Mouse (Mus musculus) midbrain, embryonic 13.5 days (tissue): ENCODE data around the gene Sec24d. TPM values are rescaled to one million over a fixed set of nuclear protein-coding genes. Genes with fewer than 3 reads are reported as not detected.

Experiments used
- ATAC-seq: fragments of 200-750 bp; cut with Nextera tagmentation; 2 replicates; pipeline ENCODE4 v1.8.0; 2017; ENCODE audit warnings: mild to moderate bottlenecking, moderate TSS enrichment, moderate library complexity
- H3K27ac ChIP-seq: fragments of 300-500 bp; sonication (generic); 2 replicates; pipeline ENCODE4 v1.5.1; 2015; ENCODE audit warnings: inconsistent platforms, mild to moderate bottlenecking, moderate library complexity
- H3K27me3 ChIP-seq: fragments of 300-500 bp; sonication (generic); 2 replicates; pipeline ENCODE4 v1.6.1; 2015; ENCODE audit warnings: mild to moderate bottlenecking, inconsistent platforms
- H3K36me3 ChIP-seq: fragments of 300-500 bp; sonication (generic); 2 replicates; pipeline ENCODE4 v1.6.1; 2015; ENCODE audit warnings: mild to moderate bottlenecking, inconsistent platforms
- H3K4me1 ChIP-seq: fragments of 300-500 bp; sonication (generic); replicated peaks from 2 replicates; pipeline ENCODE4 v1.6.1; 2015; ENCODE audit warnings: inconsistent platforms
- H3K4me2 ChIP-seq: fragments of 300-500 bp; sonication (generic); replicated peaks from 2 replicates; pipeline ENCODE4 v1.6.1; 2015; ENCODE audit warnings: moderate library complexity, mild to moderate bottlenecking, inconsistent platforms
- H3K4me3 ChIP-seq: fragments of 300-500 bp; sonication (generic); replicated peaks from 2 replicates; pipeline ENCODE4 v1.5.1; 2015; ENCODE audit warnings: mild to moderate bottlenecking, inconsistent platforms
- H3K9ac ChIP-seq: fragments of 300-500 bp; sonication (generic); replicated peaks from 2 replicates; pipeline ENCODE4 v1.6.1; 2015; ENCODE audit warnings: mild to moderate bottlenecking, inconsistent platforms
- H3K9me3 ChIP-seq: fragments of 300-500 bp; sonication (generic); 2 replicates; pipeline ENCODE4 v1.6.1; 2016; ENCODE audit warnings: mild to moderate bottlenecking, inconsistent platforms
- WGBS: fragments of 180-500 bp; shearing (Covaris S2); methylation state at CpG from one replicate; pipeline ENCODE4 v1.1.7; 2015; 5-methylcytosine and 5-hydroxymethylcytosine counted together
- polyA plus RNA-seq: library from polyadenylated mRNA; unstranded; fragments of >200 nt; fragmentation: Nextera tagmentation; extraction: Ambion mirVana; gene quantifications from 2 replicates; pipeline ENCODE4 v1.2.1, GENCODE M21; 2015

Gene Sec24d
- polyA plus RNA-seq, 1 experiment from 2014 or later, result 8.4 TPM

DNA sequence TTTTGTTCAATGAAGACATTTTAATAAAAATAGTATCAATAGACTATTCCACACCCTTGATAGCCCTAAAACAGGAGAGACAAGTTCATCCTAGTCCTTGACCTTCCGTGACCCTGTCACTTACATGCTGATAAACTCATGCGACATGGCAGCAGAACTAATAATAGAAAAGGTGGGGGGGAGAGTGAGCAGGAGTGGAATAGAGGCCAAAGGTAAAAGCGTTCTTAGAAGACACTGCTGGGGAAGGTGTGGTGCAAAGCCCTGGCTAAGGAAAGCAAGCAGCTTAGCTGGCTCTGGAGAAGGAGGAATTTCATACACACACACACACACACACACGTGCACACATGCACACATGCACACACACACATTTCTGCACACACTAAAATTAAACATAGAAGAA lies 57.1 kb downstream of the Sec24d start:
- Histone ChIP-seq H3K9me3 (no peaks in the 10 kb centered on the region), H3K4me2 (no peak overlapping the region), H3K4me1 (no peaks in the 10 kb centered on the region), H3K36me3 (no peaks in the 10 kb centered on the region), H3K4me3 (no peak overlapping the region), H3K9ac (no peak overlapping the region), H3K27me3 (no peaks in the 10 kb centered on the region), H3K27ac (no peak overlapping the region)
- ATAC-seq, result no peak
- WGBS, result 73% methylated on average over 4 of the region's 4 CpGs

DNA sequence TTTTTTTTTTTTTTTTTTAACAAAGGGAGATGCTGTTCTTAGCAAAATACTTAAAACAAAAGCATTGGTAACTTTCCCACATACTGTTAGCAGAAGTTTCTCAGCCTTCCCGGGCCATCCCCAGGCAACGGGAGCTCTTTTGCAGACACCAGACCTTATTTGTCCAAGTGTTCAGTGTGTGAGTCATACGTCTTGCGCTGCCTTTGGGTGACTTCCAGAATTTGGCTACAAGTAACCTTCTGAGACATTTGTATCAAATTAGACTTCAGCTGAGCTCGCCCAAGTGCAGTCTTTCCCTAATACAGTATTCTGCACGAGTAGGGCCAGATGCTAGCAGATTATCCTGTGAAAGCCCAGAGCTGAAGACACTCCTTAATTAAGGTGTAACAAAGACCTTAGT lies 62.0 kb downstream of the Sec24d start:
- no peak for ATAC-seq
- Histone ChIP-seq H3K9ac (no peak overlapping the region), H3K9me3 (no peaks in the 10 kb centered on the region), H3K36me3 (no peaks in the 10 kb centered on the region), H3K4me3 (no peak overlapping the region), H3K4me2 (no peak overlapping the region), H3K4me1 (no peaks in the 10 kb centered on the region), H3K27me3 (no peaks in the 10 kb centered on the region), H3K27ac (no peak overlapping the region)
- WGBS, result 79% methylated on average over 6 of the region's 6 CpGs

DNA sequence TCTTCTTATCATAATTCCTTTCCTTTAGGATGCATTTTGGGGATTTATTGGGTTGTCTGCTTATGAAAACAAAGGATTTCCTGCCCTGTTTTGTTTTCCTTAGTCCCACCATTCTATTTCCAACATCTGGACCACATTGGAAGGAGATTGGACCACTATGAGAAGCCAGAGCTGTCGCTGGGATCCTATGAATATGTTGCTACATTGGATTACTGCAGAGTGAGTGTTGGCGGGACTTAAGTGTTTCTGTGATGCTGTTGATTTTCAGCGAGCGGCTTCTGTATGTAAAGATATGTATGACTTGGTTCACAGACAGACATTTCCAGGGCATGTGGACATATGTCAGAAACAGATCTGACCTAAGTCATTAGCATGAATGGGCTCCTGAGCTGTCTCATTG lies 63.0 kb downstream of the Sec24d start:
- Histone ChIP-seq H3K4me2 (no peak overlapping the region), H3K36me3 (no peaks in the 10 kb centered on the region), H3K27ac (no peak overlapping the region), H3K9ac (no peak overlapping the region), H3K9me3 (no peaks in the 10 kb centered on the region), H3K4me3 (no peak overlapping the region), H3K27me3 (no peaks in the 10 kb centered on the region), H3K4me1 (no peaks in the 10 kb centered on the region)
- WGBS, result 87% methylated on average over 4 of the region's 4 CpGs
- no peak for ATAC-seq

DNA sequence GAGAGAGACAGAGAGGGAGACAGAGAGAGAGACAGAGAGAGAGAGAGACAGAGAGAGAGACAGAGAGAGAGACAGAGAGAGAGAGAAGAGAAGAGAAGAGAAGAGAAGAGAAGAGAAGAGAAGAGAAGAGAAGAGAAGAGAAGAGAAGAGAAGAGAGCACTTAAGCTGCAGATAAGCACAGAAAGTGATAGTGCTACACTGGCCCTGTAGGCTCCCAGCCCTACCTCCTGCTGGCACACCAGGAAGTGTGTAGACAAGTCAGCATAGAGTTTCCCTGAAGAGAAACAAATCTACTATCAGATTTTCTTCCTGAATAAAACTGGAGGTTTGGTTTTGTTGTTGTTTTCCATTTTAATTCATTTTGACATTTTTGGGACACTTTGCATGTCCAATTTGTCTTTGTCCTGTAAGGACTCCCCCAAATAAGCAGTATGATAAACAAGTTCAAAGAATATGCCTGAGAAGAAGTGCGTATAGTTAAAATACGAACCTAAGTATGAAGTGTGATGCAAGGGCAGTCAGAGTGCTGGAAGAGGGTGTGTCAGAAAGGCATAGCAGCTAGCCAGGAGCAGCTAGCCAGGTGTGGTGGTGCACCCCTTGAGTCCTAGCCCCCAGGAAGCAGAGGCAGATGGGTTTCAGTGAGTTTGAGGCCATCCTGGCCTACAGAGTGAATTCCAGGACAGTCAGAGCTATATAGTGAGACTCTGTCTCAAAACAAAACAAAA lies 65.2 kb downstream of the Sec24d start:
- Histone ChIP-seq H3K4me1 (no peaks in the 10 kb centered on the region), H3K4me3 (no peak overlapping the region), H3K9ac (no peak overlapping the region), H3K27me3 (no peaks in the 10 kb centered on the region), H3K9me3 (no peaks in the 10 kb centered on the region), H3K27ac (no peak overlapping the region), H3K4me2 (no peak overlapping the region), H3K36me3 (no peaks in the 10 kb centered on the region)
- no peak for ATAC-seq
- 96% methylated on average over 2 of the region's 2 CpGs for WGBS

DNA sequence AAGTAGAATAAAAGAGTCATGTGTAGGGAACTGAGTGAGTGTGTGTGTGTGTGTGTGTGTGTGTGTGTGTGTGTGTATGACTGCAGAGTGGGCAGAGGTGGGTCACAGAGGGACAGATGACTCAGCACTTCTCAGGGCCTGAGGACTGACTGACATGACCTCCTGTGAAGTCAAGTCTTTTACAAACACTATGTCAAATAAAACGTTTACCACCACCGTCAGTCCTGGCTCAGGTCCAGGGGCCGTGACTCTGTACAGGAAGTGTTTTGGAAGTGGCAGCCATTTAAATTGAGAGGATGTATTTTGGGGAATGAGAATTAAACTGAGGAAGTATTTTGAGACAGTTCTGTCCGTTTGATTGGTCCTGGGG lies 65.8 kb downstream of the Sec24d start:
- Histone ChIP-seq H3K9ac (no peak overlapping the region), H3K27ac (no peak overlapping the region), H3K9me3 (no peaks in the 10 kb centered on the region), H3K36me3 (no peaks in the 10 kb centered on the region), H3K4me1 (no peaks in the 10 kb centered on the region), H3K4me2 (no peak overlapping the region), H3K4me3 (no peak overlapping the region), H3K27me3 (no peaks in the 10 kb centered on the region)
- 59% methylated on average over 4 of the region's 4 CpGs for WGBS
- ATAC-seq, result no peak

DNA sequence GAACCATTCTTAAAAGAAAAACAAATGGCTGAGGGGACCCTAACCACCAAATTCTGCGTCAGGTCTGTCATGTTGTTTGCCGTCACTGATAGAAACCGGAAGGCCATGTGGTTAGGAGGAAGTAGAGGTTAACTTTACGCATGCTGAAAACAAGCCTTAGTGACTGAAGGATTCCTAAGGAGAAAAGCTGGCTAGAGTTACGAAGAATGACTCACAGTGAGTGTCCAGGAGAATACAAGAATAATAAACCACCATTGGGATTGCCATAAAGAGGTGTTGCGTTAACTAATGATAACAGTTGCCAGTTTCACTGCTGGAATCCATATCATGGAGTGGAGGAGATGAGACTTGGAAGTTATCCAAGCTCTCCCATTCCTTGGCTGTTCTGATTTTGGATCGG lies 67.7 kb downstream of the Sec24d start:
- Histone ChIP-seq H3K9ac (no peak overlapping the region), H3K27ac (no peak overlapping the region), H3K36me3 (no peaks in the 10 kb centered on the region), H3K27me3 (no peaks in the 10 kb centered on the region), H3K4me1 (no peaks in the 10 kb centered on the region), H3K4me3 (no peak overlapping the region), H3K9me3 (no peaks in the 10 kb centered on the region), H3K4me2 (no peak overlapping the region)
- no peak for ATAC-seq
- WGBS, result 93% methylated on average over 7 of the region's 7 CpGs

DNA sequence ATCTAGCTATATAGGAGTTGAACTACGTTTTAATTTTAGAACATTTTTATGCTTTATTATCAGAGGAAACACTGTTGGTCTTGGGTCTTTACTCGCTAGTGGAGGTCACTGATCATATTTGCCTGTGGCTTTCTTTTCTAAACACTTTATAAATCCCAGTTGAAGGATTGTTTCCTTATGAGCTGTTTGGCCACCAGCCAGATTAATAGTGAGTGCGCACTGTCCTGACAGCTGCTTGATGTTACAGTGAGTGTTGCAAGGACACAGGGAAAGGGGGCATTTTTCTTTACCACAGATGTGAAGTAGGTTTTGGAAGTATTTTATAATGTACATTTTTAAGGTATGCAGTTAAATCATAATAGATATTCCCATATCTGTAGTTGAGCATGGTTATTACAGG lies 68.2 kb downstream of the Sec24d start:
- no peak overlapping the region for H3K9ac ChIP-seq
- ATAC-seq, result no peak
- no peak overlapping the region for H3K4me3 ChIP-seq
- H3K4me2 ChIP-seq, result no peak overlapping the region
- no peaks in the 10 kb centered on the region for H3K4me1 ChIP-seq
- no peak overlapping the region for H3K27ac ChIP-seq
- no peaks in the 10 kb centered on the region for H3K36me3 ChIP-seq
- no peaks in the 10 kb centered on the region for H3K27me3 ChIP-seq
- H3K9me3 ChIP-seq, result no peaks in the 10 kb centered on the region
- 82% methylated on average over 3 of the region's 3 CpGs for WGBS

DNA sequence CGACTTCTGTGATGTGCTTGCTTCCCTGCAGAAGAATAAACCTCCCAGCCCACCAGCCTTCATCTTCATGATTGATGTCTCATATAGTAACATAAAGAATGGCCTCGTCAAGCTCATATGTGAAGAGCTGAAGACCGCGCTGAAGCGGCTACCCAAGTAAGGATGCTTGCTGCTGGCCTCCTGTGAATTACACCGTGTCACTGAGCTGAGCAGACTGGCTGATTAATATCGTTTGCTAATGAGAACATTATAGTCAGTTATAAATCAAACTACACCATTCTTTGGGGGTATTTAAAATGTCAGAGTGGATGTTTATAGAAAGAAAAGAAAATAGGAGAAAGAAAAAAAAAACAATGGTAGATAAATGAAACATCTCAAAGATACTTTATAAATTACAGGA lies 69.2 kb downstream of the Sec24d start:
- no peak for ATAC-seq
- Histone ChIP-seq H3K27ac (no peak overlapping the region), H3K4me1 (no peaks in the 10 kb centered on the region), H3K9ac (no peak overlapping the region), H3K4me2 (no peak overlapping the region), H3K36me3 (no peaks in the 10 kb centered on the region), H3K27me3 (no peaks in the 10 kb centered on the region), H3K4me3 (no peak overlapping the region), H3K9me3 (no peaks in the 10 kb centered on the region)
- WGBS, result 83% methylated on average over 7 of the region's 7 CpGs

DNA sequence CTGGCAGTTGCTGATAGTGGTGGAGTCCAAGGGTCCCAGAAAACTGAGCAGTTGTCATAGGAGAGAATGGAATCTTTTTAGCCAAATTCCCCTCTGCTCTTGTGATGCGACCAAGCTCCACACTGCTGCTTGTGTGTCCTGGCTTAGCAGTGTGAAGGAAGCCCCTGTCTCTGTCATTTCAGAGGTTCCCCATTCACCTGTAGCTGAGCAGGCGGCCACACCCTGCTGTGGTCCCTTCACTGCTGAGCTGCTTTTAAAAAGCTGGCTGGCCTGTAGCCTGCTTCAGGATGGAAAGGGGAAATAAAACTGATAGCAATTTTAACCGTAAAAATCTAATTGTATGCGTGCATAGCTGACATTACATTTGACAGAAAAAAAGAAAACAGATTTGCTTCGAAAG lies 69.7 kb downstream of the Sec24d start:
- H3K9ac ChIP-seq, result no peak overlapping the region
- H3K27ac ChIP-seq, result no peak overlapping the region
- no peak overlapping the region for H3K4me3 ChIP-seq
- H3K9me3 ChIP-seq, result no peaks in the 10 kb centered on the region
- H3K4me1 ChIP-seq, result no peaks in the 10 kb centered on the region
- no peaks in the 10 kb centered on the region for H3K27me3 ChIP-seq
- no peak for ATAC-seq
- 81% methylated on average over 5 of the region's 5 CpGs for WGBS
- H3K4me2 ChIP-seq, result no peak overlapping the region
- no peaks in the 10 kb centered on the region for H3K36me3 ChIP-seq

DNA sequence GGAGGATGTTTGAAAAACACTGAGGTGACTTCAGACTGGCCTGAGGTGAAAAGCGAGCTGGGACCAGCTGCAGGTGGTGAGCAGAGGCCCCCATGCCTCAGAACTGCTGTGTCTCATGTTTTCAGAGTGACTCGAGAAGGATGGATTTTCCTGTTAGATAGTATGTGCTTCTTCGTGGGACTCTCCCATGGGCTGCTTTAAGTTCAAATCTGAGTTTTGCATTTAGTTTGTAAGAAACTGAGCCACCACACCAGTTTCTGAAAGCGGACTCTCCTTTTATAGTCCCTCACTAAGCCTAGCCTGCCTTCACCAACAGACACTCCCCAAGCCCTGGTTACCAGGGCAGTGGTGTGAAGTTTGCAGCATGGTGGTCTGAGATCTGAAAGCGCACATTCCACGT lies 70.6 kb downstream of the Sec24d start:
- no peaks in the 10 kb centered on the region for H3K36me3 ChIP-seq
- 80% methylated on average over 6 of the region's 6 CpGs for WGBS
- ATAC-seq, result no peak
- H3K4me2 ChIP-seq, result no peak overlapping the region
- H3K4me1 ChIP-seq, result no peaks in the 10 kb centered on the region
- no peaks in the 10 kb centered on the region for H3K27me3 ChIP-seq
- H3K9me3 ChIP-seq, result no peaks in the 10 kb centered on the region
- H3K9ac ChIP-seq, result no peak overlapping the region
- H3K4me3 ChIP-seq, result no peak overlapping the region
- no peak overlapping the region for H3K27ac ChIP-seq

DNA sequence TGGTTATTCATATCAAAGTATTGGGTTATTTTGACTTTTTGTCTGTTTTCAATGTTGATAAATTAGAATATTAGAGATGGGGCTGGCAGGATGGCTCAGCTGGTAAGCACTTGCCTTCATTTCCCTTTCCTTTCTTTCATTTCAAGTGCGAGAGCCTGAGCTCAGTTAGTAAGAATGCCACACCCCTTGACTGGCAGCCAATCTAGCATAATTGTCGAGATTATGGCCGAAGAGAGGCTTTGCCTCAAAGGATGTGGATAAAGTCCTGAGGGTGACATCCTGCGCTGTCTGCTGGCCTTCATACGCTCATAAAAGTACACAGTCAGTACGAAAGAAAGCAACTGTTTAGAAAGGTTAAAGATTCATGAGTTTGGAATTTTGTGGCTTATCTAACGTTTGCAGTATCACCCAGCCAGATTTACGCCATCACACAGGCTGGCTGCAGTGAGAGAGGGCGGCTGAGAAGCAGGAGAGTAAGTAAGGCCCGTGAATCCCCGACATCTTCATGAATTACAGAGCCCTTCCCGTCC lies 71.5 kb downstream of the Sec24d start:
- no peak overlapping the region for H3K27ac ChIP-seq
- no peak overlapping the region for H3K9ac ChIP-seq
- WGBS, result 74% methylated on average over 12 of the region's 12 CpGs
- ATAC-seq, result no peak
- no peak overlapping the region for H3K4me3 ChIP-seq
- H3K4me2 ChIP-seq, result no peak overlapping the region
- H3K9me3 ChIP-seq, result no peaks in the 10 kb centered on the region
- no peaks in the 10 kb centered on the region for H3K27me3 ChIP-seq
- H3K4me1 ChIP-seq, result no peaks in the 10 kb centered on the region
- no peaks in the 10 kb centered on the region for H3K36me3 ChIP-seq

DNA sequence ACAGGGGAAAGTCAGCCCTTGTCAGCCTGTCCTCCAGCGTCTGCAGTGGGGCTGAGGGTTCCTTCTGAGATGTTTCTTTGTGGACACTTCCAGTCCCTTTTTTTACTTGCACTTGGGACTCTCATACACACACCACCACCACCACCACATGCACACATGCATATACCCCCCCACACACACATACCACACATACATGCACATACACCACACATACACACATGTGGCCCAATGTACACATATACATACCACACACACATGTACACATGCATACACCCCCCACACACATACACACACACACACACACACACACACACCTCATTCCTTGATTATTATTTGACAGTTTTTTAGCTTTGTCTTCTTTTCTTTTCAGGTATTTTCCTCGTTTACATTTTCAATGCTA lies 73.8 kb downstream of the Sec24d start:
- Histone ChIP-seq H3K36me3 (no peaks in the 10 kb centered on the region), H3K9me3 (no peaks in the 10 kb centered on the region), H3K4me2 (no peak overlapping the region), H3K9ac (no peak overlapping the region), H3K4me3 (no peak overlapping the region), H3K4me1 (no peaks in the 10 kb centered on the region), H3K27me3 (no peaks in the 10 kb centered on the region), H3K27ac (no peak overlapping the region)
- ATAC-seq, result no peak
- WGBS, result 77% methylated on average over 2 of the region's 2 CpGs

DNA sequence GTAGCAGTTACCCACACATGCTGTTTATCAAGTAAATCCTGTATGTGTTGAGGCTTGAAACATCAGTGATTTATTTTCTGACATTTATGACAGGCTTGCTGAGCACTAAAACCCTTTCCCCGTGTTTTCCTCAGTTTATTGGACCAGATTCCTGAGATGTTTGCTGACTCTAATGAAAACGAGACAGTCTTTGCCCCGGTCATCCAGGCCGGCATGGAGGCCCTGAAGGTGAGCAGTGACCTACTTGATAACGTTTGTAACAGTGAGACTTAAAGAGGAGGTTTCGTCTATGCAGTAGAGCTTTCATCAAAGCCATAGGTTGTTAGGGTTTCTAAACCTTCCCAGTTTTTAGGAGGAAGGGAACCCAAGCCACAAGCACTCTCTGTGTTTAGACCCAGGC lies 76.4 kb downstream of the Sec24d start:
- Histone ChIP-seq H3K4me1 (no peaks in the 10 kb centered on the region), H3K36me3 (no peaks in the 10 kb centered on the region), H3K4me2 (no peak overlapping the region), H3K27ac (no peak overlapping the region), H3K9me3 (no peaks in the 10 kb centered on the region), H3K27me3 (no peaks in the 10 kb centered on the region), H3K9ac (no peak overlapping the region), H3K4me3 (no peak overlapping the region)
- ATAC-seq, result no peak
- WGBS, result 85% methylated on average over 6 of the region's 6 CpGs
